In genomic region chr9:107555031-107555457, GRCm38 (mm10) we compare ENCODE assay signal across 8 mouse cellular contexts. TPM values are rescaled to one million over a fixed set of nuclear protein-coding genes. Genes with fewer than 3 reads are reported as not detected.
DNase-seq lines count a peak whose midpoint lies in the region; ATAC-seq lines count a peak whose summit lies in the region.

No protein-coding gene starts in this region.

- peaks cover 68% of the 10 kb centered on the region for H3K4me1 ChIP-seq in forebrain, embryonic 10.5 days

- WGBS in forebrain, embryonic 10.5 days: under 1% methylated on average over 23 of the region's 23 CpGs

- intact Hi-C loops in heart, postnatal 14 days (cut with DNase I): no loop called here

- peaks cover 32% of the 10 kb centered on the region for H3K27me3 ChIP-seq in forebrain, embryonic 10.5 days (ENCODE audit: poor library complexity, severe bottlenecking)

- H3K9me3 ChIP-seq in forebrain, embryonic 10.5 days: no peaks in the 10 kb centered on the region

- ATAC-seq in megakaryocyte progenitor cell, adult 5-6 weeks (replicated peaks; ENCODE audit: poor library complexity): peak; percentile 20
- no peak for ATAC-seq in frontal cortex, adult (ENCODE audit: low TSS enrichment)

- peaks cover 41% of the 10 kb centered on the region for H3K36me3 ChIP-seq in forebrain, embryonic 10.5 days (replicated peaks)

- peak overlapping the region; percentile 88 for H3K4me3 ChIP-seq in forebrain, embryonic 10.5 days

- DNase-seq in urinary bladder, postnatal 4 days (ENCODE audit: low spot score in 2 of 2): peak; percentile 65 to 76
- no peak for DNase-seq in urinary bladder, postnatal 25 days (ENCODE audit: low spot score)
- DNase-seq in forebrain, embryonic 10.5 days (ENCODE audit: extremely low spot score, low spot score): peak; percentile 60
- peak; percentile 73 for DNase-seq in heart, postnatal 14 days
- DNase-seq in kidney, postnatal 4 days: peak; percentile 73 to 82
- no peak for DNase-seq in frontal cortex, postnatal 10 days (ENCODE audit: low spot score in 2 of 2)

- peak overlapping the region; percentile 96 for H3K27ac ChIP-seq in forebrain, embryonic 10.5 days

RNA-seq across cellular contexts. Expression of gene Rassf1, which starts 3.7 kb away (rescaled TPM):
- 57.4 and 59.6 TPM in 2 replicates for polyA plus RNA-seq in forebrain, embryonic 10.5 days (2016; fragmentation: Nextera tagmentation; extraction: Ambion mirVana)
- 10 to 100 TPM; 23.6 to 24.5 TPM for total RNA-seq in heart, postnatal 14 days (2021)
- 27.3 and 27.4 TPM in 2 replicates for total RNA-seq in megakaryocyte progenitor cell, adult 5-6 weeks (2015)
- total RNA-seq in megakaryocyte progenitor cell, adult 5-6 weeks (2017): 35.4 and 38.8 TPM in 2 replicates

RNA-seq across cellular contexts. Expression of gene Zmynd10, which starts 7.9 kb away (rescaled TPM):
- polyA plus RNA-seq in forebrain, embryonic 10.5 days (2016; fragmentation: Nextera tagmentation; extraction: Ambion mirVana): 0.74 and 1.4 TPM in 2 replicates
- total RNA-seq in heart, postnatal 14 days (2021): not detected
- 0.12 TPM in 1 of 2 replicates, not detected in the other for total RNA-seq in megakaryocyte progenitor cell, adult 5-6 weeks (2015)
- total RNA-seq in megakaryocyte progenitor cell, adult 5-6 weeks (2017): 0.33 and 0.37 TPM in 2 replicates

RNA-seq across cellular contexts. Expression of gene Tusc2, which starts 8.0 kb away (rescaled TPM):
- 73.3 and 74.1 TPM in 2 replicates for polyA plus RNA-seq in forebrain, embryonic 10.5 days (2016; fragmentation: Nextera tagmentation; extraction: Ambion mirVana)
- total RNA-seq in heart, postnatal 14 days (2021): 10 to 100 TPM; 27.5 to 27.9 TPM
- 16.7 and 17.1 TPM in 2 replicates for total RNA-seq in megakaryocyte progenitor cell, adult 5-6 weeks (2015)
- total RNA-seq in megakaryocyte progenitor cell, adult 5-6 weeks (2017): 15.2 and 15.3 TPM in 2 replicates

RNA-seq across cellular contexts. Expression of gene Hyal2, which starts 12.7 kb away (rescaled TPM):
- 147 TPM in 2 replicates for polyA plus RNA-seq in forebrain, embryonic 10.5 days (2016; fragmentation: Nextera tagmentation; extraction: Ambion mirVana)
- 10 to 100 TPM; 35.8 to 43.1 TPM for total RNA-seq in heart, postnatal 14 days (2021)
- 6.6 and 7.3 TPM in 2 replicates for total RNA-seq in megakaryocyte progenitor cell, adult 5-6 weeks (2015)
- 2.8 and 4.1 TPM in 2 replicates for total RNA-seq in megakaryocyte progenitor cell, adult 5-6 weeks (2017)

RNA-seq across cellular contexts. Expression of gene Nprl2, which starts 13.0 kb away (rescaled TPM):
- 36.7 and 37.3 TPM in 2 replicates for polyA plus RNA-seq in forebrain, embryonic 10.5 days (2016; fragmentation: Nextera tagmentation; extraction: Ambion mirVana)
- 10 to 100 TPM; 13.6 to 17.1 TPM for total RNA-seq in heart, postnatal 14 days (2021)
- total RNA-seq in megakaryocyte progenitor cell, adult 5-6 weeks (2015): 9.2 and 14.3 TPM in 2 replicates
- total RNA-seq in megakaryocyte progenitor cell, adult 5-6 weeks (2017): 10.7 and 13.0 TPM in 2 replicates

Comparison
In these comparisons a context has a peak if more than half of its experiments do, and no peak if none do; other contexts are left out.
1. DNase-seq: peak in urinary bladder, postnatal 4 days (2 of 2), forebrain, embryonic 10.5 days (single experiment), heart, postnatal 14 days (2 of 2) and kidney, postnatal 4 days (2 of 2); none in urinary bladder, postnatal 25 days (single experiment) and frontal cortex, postnatal 10 days (0 of 2).